Mouse (Mus musculus) stomach, embryonic 14.5 days (tissue): ENCODE data around the gene Zfp143. TPM values are rescaled to one million over a fixed set of nuclear protein-coding genes. Genes with fewer than 3 reads are reported as not detected.
"Not testable (repeated sequence)": the region's sequence is repeated elsewhere in the genome, so short reads cannot be mapped to it uniquely, and the experiment has no call there.

Experiments
- ATAC-seq: fragments of 200-750 bp; cut with Nextera tagmentation; 2 replicates; pipeline ENCODE4 v1.8.0; 2017; ENCODE audit warnings: low read depth, moderate TSS enrichment; ENCODE audit not compliant: insufficient number of reproducible peaks, insufficient read depth, low FRiP score
- H3K27ac ChIP-seq: fragments of 300-500 bp; sonication (generic); 2 replicates; pipeline ENCODE4 v1.5.1; 2014; ENCODE audit warnings: mild to moderate bottlenecking, low read length, moderate library complexity, mixed read lengths
- H3K27me3 ChIP-seq: fragments of 300-500 bp; sonication (generic); 2 replicates; pipeline ENCODE4 v1.6.1; 2014; ENCODE audit warnings: low read length, control low read depth, mixed read lengths; ENCODE audit not compliant: control insufficient read depth, insufficient read depth
- H3K36me3 ChIP-seq: fragments of 300-500 bp; sonication (generic); 2 replicates; pipeline ENCODE4 v1.6.1; 2014; ENCODE audit warnings: mild to moderate bottlenecking, control low read depth, low read length, moderate library complexity, mixed read lengths; ENCODE audit not compliant: control insufficient read depth, insufficient read depth
- H3K4me1 ChIP-seq: fragments of 300-500 bp; sonication (generic); 2 replicates; pipeline ENCODE4 v1.6.1; 2014; ENCODE audit warnings: low read length, control low read depth, mixed read lengths; ENCODE audit not compliant: control insufficient read depth, insufficient read depth
- H3K4me2 ChIP-seq: fragments of 300-500 bp; sonication (generic); replicated peaks from 2 replicates; pipeline ENCODE4 v1.6.1; 2014; ENCODE audit warnings: low read depth, low read length, control low read depth
- H3K4me3 ChIP-seq: fragments of 300-500 bp; sonication (generic); 2 replicates; pipeline ENCODE4 v1.5.1; 2014; ENCODE audit warnings: low read depth, low read length, control low read depth
- H3K9ac ChIP-seq: fragments of 300-500 bp; sonication (generic); replicated peaks from 2 replicates; pipeline ENCODE4 v1.6.1; 2014; ENCODE audit warnings: low read depth, mild to moderate bottlenecking, control low read depth, low read length, moderate library complexity, mixed read lengths
- H3K9me3 ChIP-seq: fragments of 300-500 bp; sonication (generic); 2 replicates; pipeline ENCODE4 v1.6.1; 2016; ENCODE audit warnings: low read depth, low read length, control low read depth; ENCODE audit not compliant: control insufficient read depth
- WGBS: fragments of 180-500 bp; shearing (Covaris S2); extraction: QIAGEN DNeasy Blood & Tissue Kit; methylation state at CpG from one replicate; pipeline ENCODE4 v1.1.7; 2014; 5-methylcytosine and 5-hydroxymethylcytosine counted together
- polyA plus RNA-seq: library from polyadenylated mRNA; unstranded; fragments of >200 nt; fragmentation: Nextera tagmentation; extraction: Ambion mirVana; gene quantifications from 2 replicates; pipeline ENCODE4 v1.2.1, GENCODE M21; 2014

Gene Zfp143
- polyA plus RNA-seq, 1 experiment from 2014 or later, result 18.2 TPM

- Histone ChIP-seq H3K9me3 (no peaks in the 10 kb centered on the region), H3K4me1 (no peaks in the 10 kb centered on the region), H3K27ac (peak overlapping the region; percentile 56; the same call in 1 of the 2 replicates), H3K27me3 (no peaks in the 10 kb centered on the region), H3K36me3 (peaks cover 1% of the 10 kb centered on the region; the same call in 1 of the 2 replicates), H3K9ac (no peak overlapping the region), H3K4me2 (no peak overlapping the region), H3K4me3 (no peak overlapping the region)
- WGBS, result 72% methylated on average over 5 of the region's 5 CpGs
- ATAC-seq, result no peak
Observed at GRCm38 (mm10) chr7:110101266-110101665, 40.2 kb downstream of the Zfp143 start.

DNA sequence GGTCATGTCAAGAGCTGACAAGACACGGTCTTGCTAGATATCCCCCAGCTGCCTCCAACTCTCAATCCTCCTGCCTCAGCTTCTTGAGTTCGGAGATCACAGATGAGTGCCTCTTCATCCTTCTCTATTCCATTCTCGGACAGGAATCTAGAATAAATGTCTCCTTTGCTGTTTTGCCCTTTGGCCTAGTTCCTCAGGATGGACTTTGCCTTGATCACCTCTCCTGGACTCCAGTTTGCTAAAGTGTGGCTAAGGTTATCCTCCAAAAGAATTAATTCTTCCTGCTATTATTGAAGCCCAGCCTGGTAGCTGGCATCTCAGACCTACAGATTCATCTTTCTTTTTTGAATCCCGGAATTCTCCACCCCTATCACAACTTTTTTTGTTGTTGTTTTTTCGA, 44.0 kb downstream of the Zfp143 start:
- Histone ChIP-seq H3K4me3 (no peak overlapping the region), H3K27ac (no peak overlapping the region), H3K9ac (no peak overlapping the region), H3K9me3 (no peaks in the 10 kb centered on the region), H3K4me1 (peaks cover 11% of the 10 kb centered on the region; the same call in 1 of the 2 replicates), H3K4me2 (no peak overlapping the region), H3K27me3 (no peaks in the 10 kb centered on the region), H3K36me3 (no peaks in the 10 kb centered on the region)
- no peak for ATAC-seq
- 86% methylated on average over 5 of the region's 5 CpGs for WGBS

DNA sequence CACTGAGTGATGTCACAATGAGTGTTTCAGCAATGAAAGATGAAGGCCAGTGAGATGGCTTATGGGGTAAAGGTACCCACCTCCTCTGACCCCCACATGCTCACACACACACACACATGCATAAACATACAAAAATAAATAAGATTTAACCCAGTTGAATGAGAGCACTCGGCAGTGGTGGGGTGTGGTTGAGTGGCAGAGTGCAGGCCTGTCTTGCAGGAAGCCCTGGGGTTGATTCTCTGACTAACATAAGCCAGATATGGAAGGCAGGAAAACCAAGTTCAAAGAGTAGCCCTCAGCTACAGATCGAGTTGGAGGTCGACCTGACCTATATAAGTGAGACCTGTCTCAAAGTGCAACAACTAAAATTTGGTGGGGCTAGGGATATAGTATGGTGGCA, 45.6 kb downstream of the Zfp143 start:
- Histone ChIP-seq H3K4me2 (no peak overlapping the region), H3K4me3 (no peak overlapping the region), H3K27ac (no peak overlapping the region), H3K9ac (no peak overlapping the region), H3K9me3 (no peaks in the 10 kb centered on the region), H3K36me3 (no peaks in the 10 kb centered on the region), H3K27me3 (no peaks in the 10 kb centered on the region), H3K4me1 (peaks cover 11% of the 10 kb centered on the region; the same call in 1 of the 2 replicates)
- 58% methylated on average over 3 of the region's 3 CpGs for WGBS
- ATAC-seq, result no peak

DNA sequence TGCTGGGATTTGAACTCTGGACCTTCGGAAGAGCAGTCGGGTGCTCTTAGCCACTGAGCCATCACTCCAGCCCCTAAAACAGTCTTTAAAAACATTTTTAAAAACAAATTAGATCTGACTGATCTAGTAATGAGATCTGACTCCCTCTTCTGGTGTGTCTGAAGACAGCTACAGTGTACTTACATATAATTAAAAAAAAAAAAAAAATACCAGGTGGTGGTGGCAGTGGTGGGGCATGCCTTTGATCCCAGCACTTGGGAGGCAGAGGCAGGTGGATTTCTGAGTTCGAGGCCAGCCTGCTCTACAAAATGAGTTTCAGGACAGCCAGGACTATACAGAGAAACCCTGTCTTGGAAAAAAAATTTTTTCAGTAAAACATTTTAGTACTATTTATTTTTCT, 47.5 kb downstream of the Zfp143 start:
- 93% methylated on average over 3 of the region's 3 CpGs for WGBS
- H3K4me1 ChIP-seq, result peaks cover 11% of the 10 kb centered on the region; the same call in 1 of the 2 replicates
- H3K27me3 ChIP-seq, H3K36me3 ChIP-seq, H3K4me3 ChIP-seq, H3K4me2 ChIP-seq, H3K9me3 ChIP-seq, ATAC-seq, H3K9ac ChIP-seq: not testable (repeated sequence)
- H3K27ac ChIP-seq, result peak overlapping the region; percentile 82; the same call in 1 of the 2 replicates

DNA sequence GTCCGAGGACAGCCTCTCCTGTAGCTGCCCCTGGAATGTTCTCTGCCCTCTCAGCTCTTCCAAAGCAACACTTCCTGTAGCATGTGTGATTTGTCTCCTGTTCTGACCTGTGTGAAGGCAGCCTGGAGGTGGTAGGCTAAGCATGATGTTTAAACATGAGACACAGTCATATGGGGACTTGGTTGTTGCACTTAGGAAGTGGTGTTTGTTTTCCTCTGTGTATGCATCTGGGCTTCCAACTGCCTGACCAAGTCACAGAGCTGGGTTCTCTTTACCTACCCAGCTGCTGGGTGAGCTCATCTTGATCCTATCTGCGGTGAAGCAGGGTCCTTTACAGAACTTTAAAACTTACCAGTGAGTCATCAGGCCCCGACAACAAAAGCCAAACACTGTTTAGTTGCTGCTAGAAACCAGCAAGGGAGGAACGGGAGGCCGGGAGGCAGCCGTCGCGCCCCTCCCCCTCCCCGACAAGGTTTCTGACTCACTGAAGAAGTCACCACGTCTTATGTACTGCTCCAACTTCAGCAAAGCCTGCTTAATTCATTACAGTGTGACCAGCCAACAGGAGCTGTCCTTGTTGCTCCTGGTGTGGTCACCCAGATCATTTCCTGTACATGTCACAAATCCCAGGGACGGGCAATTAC, 48.1 kb downstream of the Zfp143 start:
- Histone ChIP-seq H3K36me3 (no peaks in the 10 kb centered on the region), H3K4me1 (peaks cover 11% of the 10 kb centered on the region; the same call in 1 of the 2 replicates), H3K4me2 (peak overlapping the region; percentile 32), H3K4me3 (no peak overlapping the region), H3K9me3 (no peaks in the 10 kb centered on the region), H3K9ac (no peak overlapping the region), H3K27me3 (no peaks in the 10 kb centered on the region), H3K27ac (peak overlapping the region; percentile 82; the same call in 1 of the 2 replicates)
- WGBS, result 10% methylated on average over 11 of the region's 11 CpGs
- peak; percentile 55; the same call in 1 of the 2 replicates for ATAC-seq

GRCm38 (mm10) chr7:110110061-110110656, 49.1 kb downstream of the Zfp143 start:
- H3K9ac ChIP-seq, result no peak overlapping the region
- no peak overlapping the region for H3K4me3 ChIP-seq
- ATAC-seq, result 0 out of 2 replicates have a peak, but pooled peaks have one; percentile 29
- H3K27me3 ChIP-seq, result no peaks in the 10 kb centered on the region
- H3K9me3 ChIP-seq, result no peaks in the 10 kb centered on the region
- no peaks in the 10 kb centered on the region for H3K36me3 ChIP-seq
- WGBS, result 22% methylated on average over 4 of the region's 4 CpGs
- H3K27ac ChIP-seq, result no peak overlapping the region; the same call in 1 of the 2 replicates
- H3K4me1 ChIP-seq, result peaks cover 11% of the 10 kb centered on the region; the same call in 1 of the 2 replicates
- no peak overlapping the region for H3K4me2 ChIP-seq

- 35% methylated on average over 5 of the region's 5 CpGs for WGBS
- H3K4me3 ChIP-seq, result no peak overlapping the region
- H3K4me1 ChIP-seq, result peaks cover under 1% of the 10 kb centered on the region; the same call in 1 of the 2 replicates
- no peaks in the 10 kb centered on the region for H3K9me3 ChIP-seq
- H3K9ac ChIP-seq, result no peak overlapping the region
- H3K27ac ChIP-seq, result no peak overlapping the region
- no peaks in the 10 kb centered on the region for H3K27me3 ChIP-seq
- H3K36me3 ChIP-seq, result no peaks in the 10 kb centered on the region
- ATAC-seq, result no peak
- H3K4me2 ChIP-seq, result no peak overlapping the region
Observed at GRCm38 (mm10) chr7:110114699-110115098, 53.7 kb downstream of the Zfp143 start.

DNA sequence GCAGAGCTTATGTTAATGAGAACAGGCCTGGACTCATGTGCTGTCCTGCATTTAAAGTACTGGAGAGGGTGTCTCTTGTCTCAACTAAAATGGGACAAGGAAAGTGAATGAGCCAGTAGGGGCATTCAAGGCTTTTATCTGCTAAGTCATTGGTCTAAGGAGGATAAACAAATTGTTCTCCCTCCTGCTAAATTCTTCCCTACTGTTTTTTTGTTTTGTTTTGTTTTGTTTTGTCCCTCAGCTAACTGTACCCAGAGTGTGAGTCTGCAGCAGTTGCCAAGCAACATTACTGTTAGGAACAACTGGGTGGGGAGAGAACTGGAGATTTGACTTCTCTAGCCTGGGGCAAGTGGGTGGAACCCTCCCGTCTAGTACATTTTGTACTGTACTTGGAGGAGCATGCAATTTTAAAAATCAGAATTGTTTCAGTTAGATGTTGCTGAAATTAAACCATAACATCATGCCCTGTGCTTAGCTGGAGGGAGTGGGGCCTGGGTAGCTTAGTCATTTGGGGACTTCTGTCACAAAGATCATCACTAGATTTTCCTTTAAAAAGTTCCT, 55.8 kb downstream of the Zfp143 start:
- Histone ChIP-seq H3K9ac (no peak overlapping the region), H3K4me1 (no peaks in the 10 kb centered on the region), H3K4me3 (no peak overlapping the region), H3K4me2 (no peak overlapping the region), H3K27ac (no peak overlapping the region), H3K9me3 (no peaks in the 10 kb centered on the region), H3K27me3 (no peaks in the 10 kb centered on the region), H3K36me3 (no peaks in the 10 kb centered on the region)
- ATAC-seq, result no peak
- 47% methylated on average over 1 of the region's 1 CpGs for WGBS
